Mouse (Mus musculus): ENCODE measurements around the gene Hgfac. TPM values are rescaled to one million over a fixed set of nuclear protein-coding genes. Genes with fewer than 3 reads are reported as not detected.

The Hgfac gene
- total RNA-seq, 2 experiments from 2014 or later: 1.1 TPM

DNA sequence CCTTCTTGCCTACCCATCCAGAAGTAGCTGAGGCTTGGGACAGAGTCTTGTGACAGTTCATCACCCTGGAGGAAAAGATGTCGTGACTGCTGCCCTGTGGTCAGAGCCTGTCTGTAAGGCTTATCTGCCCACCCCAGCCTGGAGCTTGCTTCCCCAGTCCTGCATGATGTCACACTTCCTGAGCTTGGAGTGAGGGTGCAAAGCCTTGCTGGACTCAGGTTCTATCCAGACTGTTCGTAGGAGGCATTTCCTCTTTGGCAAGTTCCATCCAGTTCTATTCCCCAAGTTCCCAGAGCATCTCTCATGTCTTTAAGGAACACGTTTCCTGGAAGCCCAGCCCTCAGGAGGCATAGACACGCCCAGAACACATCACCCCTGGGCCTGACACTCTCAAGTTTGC lies 5.5 kb upstream of the Hgfac start:
- intact Hi-C loops (cut with DNase I): no loop called here
- DNase-seq: peak; percentile 52 to 55

DNA sequence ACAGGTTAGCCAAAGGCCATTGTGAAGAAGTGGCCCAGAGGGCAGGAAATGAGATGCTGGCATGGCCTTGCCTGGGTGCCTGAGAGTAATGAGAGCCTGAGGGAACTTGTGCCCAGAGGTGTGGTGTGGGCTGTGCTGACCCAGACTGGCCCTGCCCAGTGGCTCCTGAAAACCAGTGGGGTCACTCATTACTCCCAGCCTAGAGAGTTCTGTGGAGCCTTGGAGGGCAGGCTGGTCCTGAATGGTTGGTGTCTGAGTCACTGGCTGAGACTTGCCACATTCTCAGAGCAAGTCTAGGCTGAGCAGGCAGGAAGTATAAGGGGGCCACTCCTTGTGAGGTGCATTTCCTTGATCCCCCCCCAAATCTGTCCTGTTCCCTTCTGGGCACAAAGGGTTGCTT lies 3.9 kb upstream of the Hgfac start:
- intact Hi-C loops (cut with DNase I): no loop called here
- no peak for DNase-seq

DNA sequence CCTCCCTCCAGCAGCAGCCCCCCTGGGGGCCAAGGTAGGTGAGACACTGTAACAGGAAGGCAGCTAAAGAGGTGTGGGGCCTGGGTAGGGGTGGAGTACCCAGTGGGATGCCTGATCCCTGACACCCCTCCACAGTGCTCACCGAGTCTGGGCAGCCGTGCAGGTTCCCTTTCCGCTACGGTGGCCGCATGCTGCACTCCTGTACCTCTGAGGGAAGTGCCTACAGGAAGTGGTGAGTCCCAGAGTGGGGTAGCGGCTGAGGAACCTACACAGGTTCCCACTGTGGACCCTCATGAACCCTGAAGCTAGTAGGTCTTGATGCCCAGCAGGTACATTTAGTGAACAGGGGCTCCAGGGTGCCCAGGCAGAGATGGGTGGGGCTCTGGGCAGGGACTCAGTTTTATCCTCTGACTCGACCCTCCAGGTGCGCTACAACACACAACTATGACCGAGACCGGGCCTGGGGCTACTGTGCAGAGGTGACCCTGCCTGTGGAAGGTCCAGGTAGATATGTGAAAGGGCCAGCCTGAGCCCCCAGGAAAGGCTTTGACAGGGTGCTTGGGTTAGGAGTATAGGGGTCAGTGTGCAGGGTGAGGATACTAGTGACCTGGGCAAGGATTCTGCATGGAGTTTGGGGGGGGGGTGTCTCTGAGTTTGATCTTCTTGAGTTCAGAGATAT lies 1.3 kb downstream of the Hgfac start:
- no peak for DNase-seq
- intact Hi-C loops (cut with DNase I): loop anchor here (1.0 to 5.0 kb wide), 3 partner anchors 56 to 380 kb away; partner anchors contain the start of genes Grk4 and Nop14

DNA sequence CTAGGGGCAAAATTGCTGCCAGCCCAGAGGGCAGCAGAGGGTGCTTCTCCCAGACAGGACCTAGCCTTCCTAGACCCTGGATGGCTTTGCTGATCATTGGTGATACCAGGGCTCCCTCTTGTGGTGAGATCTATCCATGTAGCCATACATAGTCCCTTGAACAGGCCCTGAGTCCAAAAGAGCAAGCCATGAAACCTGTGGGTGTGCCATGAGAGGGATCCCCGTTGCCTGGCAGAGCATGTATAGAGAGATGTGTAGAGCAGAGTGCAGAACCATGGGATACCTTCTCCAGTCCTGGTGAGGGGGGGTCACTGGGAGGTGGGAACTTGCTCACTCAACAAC lies 1.8 kb downstream of the Hgfac start:
- peak; percentile 87 to 92 for DNase-seq
- intact Hi-C loops (cut with DNase I): loop anchor here (1.0 to 5.0 kb wide), 2 partner anchors 57 to 381 kb away; partner anchors contain the start of genes Grk4 and Nop14

DNA sequence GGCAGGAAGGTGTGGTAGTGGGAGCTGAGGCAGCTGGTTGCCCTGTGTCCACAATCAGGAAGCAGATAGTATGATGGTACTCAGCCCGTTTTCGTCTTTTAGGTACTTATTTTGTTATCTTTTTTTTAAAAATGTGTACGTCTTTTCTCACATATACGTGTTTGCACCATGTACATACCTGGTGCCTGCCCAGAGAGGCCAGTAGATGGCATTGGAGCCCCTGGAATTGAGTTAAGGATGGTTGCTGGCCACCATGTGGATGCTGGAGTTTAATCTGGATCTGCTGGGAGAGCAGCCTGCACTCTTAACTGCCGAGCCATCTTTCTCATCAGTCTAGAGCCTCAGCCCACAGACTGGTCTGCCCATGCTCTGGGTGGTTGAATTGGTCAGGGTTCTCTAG lies 9.2 kb downstream of the Hgfac start:
- no peak for DNase-seq
- intact Hi-C loops (cut with DNase I): loop anchor here (5.0 kb wide), 2 partner anchors 37 to 297 kb away; no protein-coding TSS in a partner anchor

DNA sequence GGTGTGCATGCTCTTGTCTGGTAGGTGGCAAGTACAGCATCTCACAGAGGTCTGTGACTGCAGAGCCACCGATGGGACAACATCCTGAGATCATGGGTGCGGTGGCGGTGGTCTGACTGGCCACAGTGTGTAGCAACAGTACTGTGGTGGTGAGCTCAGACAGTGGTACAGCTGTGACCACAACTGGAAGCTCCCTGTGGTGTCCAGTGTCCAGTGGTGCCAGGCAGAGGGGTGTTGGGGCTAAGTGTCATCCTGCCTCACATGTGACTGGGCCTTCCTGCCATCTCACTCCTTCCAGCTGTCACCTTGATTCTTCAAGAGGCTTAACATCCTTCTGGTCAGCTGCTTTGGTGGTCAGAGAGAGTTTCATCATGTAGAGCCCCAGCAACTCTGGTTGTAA lies 13.3 kb downstream of the Hgfac start:
- intact Hi-C loops (cut with DNase I): loop anchor here (5.0 kb wide), 2 partner anchors 33 to 293 kb away; no protein-coding TSS in a partner anchor
- no peak for DNase-seq

DNA sequence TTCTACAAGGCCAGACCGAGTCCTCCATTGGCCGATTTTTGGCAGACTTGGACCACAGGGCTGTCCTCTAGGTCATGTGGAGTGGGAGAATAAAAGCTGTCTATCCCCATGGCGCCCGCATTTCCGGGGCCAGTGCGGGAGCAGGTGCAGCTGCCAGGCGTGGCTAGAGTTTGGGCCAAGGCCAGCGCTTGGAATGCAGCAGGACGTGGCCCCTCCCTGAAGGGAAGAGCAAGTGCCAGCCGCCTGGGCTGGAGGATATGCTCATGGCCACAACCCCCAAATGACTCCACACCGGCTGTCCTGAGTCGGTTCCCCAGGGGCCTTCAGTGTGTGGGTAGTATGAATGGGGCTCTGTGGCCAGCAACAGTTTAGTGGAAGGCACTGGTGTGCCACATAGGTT lies 13.8 kb downstream of the Hgfac start:
- peak; percentile 71 to 74 for DNase-seq
- intact Hi-C loops (cut with DNase I): no loop called here

DNA sequence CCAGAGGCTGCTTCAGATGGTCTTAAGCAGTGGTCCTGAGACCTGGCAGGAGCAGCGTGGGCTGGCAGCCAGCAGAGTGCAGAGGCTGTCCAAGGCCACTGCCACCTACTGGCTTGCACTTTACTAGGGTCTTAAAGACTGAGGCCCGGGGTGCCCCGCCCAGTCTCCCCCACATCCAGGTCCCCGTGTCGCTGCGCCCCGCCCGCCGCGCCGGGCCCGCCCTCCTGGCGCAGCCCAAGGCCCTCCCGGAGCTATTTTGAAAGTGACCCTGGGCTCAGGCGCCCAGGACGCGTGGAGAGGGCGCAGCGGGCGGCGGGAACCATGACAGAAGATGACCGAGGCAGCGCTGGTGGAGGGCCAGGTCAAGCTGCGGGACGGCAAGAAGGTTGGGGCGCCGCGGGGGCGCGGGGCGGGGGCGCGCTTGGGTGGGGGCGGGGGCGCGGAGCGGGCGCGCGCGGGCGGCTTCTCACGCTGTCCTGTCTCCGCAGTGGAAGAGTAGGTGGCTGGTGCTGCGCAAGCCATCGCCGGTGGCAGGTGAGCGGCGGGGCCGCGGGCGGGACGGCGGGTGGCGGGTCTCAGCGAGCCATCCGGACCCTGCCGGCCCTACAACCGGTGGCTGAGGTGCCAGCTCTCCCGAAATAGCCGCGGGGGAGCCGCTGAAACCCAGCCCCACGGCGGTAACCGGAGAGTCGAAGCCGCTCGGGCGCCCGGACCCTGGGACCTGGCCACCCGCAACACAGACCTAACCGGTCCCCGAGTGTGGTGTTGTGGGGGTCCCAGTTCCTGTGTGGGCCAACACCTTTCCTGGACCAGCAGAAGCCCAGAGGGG lies 15.5 kb downstream of the Hgfac start, which contains the start of gene Dok7:
TSS of gene Dok7 (plus strand) at position 163 of the 829 bp plus-strand sequence.
- DNase-seq: peak; percentile 75 to 83
- intact Hi-C loops (cut with DNase I): no loop called here

DNA sequence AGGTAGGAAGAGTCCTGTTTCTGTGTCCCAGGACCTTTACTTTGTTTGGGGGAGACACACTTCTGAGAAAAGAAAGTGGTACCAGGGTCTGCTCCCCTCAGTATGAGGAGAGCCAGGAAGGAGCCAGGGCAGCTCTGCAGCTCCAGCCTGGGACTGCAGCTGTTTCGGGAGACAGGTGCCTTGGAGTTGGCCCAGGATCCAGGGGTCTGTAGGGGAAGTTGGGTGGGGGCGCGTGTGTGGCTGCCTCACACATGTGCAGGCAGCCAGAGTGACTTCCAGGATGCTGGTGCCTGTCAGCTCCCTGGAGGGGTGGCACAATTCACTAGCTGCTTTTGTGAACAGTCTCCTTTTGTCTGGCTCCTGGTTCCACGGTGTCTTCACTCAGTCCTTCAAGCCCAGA lies 16.3 kb downstream of the Hgfac start:
- no peak for DNase-seq
- intact Hi-C loops (cut with DNase I): no loop called here

DNA sequence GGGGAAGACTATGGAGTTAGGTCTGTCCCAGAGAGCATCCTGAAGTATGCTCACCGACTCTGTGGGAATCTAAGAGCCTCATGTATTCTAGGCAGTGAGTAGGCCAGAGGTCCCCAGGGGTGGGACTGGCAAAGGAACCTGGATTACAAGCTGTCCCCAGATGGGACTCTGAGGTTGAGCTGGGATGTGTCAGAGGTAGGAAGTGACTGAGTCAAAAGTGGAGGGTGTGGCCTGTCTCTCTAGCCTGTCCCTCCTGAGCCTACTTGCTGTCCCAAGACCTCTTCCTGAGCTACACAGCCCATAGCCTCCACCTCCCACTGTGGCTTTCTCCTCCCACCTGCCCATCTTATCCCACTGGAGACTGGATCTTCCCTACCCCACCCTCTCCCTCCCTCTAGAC lies 16.9 kb downstream of the Hgfac start:
- intact Hi-C loops (cut with DNase I): no loop called here

DNA sequence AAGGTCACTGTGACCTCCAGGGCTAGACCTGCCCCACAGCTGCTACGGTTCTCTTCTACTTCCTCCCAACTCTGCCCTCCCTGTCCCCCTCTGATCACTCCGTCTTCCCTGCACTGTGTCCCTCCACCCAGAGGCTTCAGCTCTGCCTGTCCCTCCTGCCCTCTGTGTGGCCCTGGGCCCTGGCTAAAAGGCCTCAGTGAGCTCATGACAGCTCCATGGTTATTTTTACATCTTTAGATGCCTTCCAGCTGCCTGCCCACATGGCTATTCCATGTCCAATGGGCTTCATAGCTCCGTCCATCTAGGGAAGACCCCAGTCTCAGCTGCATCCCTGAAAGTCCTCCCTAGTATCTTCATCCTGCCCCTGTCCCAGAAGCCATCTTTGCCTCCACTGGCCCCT lies 18.8 kb downstream of the Hgfac start:
- intact Hi-C loops (cut with DNase I): no loop called here
- DNase-seq: peak; percentile 58 to 60

More for the DNA sequence above, 16.9 kb downstream of the Hgfac start:
- DNase-seq: peak in 1 of 2 experiments; percentile 35

DNA sequence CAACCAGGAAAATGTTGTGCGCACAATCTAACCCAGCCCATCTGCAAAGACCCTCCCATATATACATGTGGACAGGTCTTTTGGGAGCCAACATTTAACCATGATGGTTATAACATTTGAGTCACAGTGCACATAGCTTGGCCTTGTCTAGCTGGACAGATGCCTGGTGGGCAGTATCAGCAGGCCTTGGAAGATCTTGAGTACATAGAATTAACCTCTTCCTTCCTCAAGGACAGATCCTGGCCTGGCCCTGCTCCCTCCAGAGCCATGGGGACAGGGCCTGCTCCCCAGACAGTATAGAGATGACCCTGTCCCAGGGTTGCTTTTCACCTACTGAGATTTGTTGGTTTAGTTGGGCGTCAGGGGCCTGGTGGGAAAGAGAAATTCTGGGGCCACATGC lies 28.5 kb downstream of the Hgfac start:
- intact Hi-C loops (cut with DNase I): no loop called here
- DNase-seq: no peak

DNA sequence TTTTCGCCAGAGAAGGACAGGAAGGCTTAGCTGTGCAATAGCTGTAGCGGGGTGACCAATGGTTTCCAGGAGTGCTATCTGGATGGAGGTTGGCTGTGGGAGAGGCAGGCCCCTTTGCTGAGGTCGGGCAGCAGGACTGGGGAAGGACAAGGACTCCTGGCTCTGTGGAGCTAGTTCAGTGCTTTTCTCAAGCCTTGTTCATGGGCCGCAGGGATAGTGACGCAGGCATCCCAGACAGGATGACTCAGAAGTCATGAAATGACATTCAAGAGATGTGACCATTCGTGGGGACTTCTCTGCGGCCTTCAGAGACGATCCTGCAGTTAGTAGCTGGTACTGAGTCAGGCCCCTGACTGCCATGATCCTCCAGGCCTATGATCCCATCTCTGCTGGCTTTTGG lies 29.0 kb downstream of the Hgfac start:
- DNase-seq: no peak
- intact Hi-C loops (cut with DNase I): no loop called here

DNA sequence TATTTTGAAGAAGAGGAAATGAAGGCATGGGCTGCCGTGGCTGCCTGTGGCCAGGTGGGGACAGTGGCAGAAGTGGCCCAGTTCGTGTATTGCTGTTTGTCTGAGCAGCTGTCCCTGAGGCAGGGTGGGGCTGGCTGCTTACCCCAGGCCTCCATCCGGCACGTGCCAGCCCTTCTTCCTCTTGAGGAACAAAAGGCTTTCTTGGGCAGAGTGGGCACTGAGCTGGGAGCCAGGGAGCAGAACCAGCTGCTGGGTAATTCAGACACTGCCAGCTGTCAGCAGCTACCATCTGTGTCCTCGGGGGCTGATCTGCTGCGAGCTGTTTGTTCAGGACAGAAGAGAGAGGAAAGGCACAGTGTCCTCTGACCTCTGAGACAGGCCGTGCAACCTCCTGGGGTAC lies 29.6 kb downstream of the Hgfac start:
- no peak for DNase-seq
- intact Hi-C loops (cut with DNase I): no loop called here

DNA sequence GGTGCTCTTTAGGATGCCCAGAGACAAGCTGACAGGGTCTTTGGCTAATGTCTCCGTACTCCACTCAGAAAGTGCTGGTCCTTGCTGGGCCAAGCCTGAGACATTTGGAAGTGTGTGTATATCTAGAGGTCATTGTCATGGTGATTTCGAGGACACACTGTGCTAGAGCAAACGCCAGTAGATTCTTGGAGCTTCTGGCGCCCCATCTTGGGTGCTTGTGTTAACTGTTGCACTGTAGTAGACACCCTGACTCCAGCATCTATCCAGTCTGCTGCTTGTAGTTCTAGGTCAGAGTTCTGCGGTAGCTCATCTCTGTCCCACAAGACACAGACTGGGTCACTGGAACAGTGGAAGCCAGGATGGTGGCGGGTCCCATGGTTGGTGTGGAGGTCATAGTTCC lies 30.5 kb downstream of the Hgfac start:
- no peak for DNase-seq
- intact Hi-C loops (cut with DNase I): no loop called here

DNA sequence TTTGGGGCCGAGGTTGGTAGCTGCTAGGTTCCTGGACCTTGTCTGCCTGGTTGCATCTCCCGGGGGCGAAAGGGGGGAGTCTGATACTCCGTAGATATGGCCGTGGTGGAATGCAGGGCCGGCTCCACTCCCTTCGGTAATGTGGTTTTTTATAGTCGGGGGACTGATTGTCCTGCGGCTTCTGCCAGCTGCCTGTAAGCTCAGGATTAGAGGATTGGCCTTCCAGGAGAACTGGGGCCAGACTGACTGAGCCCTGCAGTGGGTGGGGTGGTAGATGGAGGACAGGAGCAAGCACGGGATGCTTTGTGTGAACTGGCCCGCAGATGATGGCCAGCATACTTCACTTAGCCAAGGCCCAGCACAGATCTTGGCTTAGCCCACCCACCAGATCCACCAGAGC lies 31.9 kb downstream of the Hgfac start:
- DNase-seq: peak; percentile 33 to 44
- intact Hi-C loops (cut with DNase I): no loop called here

DNA sequence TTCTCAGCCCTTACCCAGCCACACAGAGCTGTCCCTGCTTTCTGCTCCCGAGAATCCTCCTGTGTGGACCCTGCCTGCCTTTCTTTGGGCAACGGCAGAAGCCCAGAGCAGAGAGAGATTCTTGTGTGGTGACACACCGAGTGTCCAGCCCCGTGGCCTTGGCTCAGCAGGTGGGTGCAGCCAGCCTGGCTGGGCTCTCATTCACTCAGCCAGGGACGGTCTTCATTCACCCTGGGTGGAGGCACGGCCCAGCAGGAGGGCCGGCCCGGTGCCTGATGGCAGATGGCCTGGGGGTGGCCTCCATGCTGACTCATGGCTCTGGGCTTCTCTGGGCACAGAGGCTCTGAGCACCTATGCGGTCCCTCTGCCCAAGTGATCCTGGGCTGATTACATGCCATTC lies 32.7 kb downstream of the Hgfac start:
- intact Hi-C loops (cut with DNase I): no loop called here
- peak; percentile 60 to 72 for DNase-seq

DNA sequence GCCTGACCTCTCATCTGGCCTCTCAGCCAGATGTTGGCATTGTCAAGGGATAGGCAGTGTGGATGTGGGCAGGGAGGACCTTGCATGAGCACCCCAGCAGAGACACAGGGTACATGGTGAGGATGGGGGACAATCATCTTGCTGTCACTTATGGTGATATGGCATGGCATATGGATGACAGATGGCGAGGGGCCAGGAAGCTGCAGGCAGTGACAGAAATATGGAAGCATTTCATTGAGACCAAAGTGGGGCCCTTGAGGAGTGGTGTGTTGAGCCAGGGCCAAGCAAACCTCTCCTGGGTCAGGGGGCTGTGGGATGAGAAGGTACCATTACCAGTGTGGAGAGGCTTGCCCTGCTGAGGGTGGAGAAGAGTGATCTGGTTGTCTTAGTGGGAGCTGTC lies 35.1 kb downstream of the Hgfac start:
- DNase-seq: no peak
- intact Hi-C loops (cut with DNase I): no loop called here

DNA sequence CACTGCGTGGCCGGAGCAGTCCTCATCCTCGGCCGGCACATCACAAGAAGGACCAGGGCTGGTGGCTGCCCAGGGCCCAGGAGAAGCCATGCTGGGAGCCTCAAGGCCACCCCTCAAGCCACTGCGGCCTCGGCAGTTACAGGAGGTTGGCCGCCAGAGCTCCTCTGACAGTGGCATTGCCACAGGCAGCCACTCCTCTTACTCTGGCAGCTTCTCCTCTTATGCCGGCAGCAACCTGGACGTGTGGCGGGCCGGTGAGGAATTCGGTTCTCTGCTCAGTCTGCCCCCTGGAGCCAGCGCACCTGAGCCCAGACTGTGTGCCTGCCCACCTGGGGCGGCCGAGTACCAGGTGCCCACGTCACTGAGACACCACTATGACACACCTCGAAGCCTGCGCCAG lies 37.8 kb downstream of the Hgfac start:
- intact Hi-C loops (cut with DNase I): no loop called here
- DNase-seq: no peak

DNA sequence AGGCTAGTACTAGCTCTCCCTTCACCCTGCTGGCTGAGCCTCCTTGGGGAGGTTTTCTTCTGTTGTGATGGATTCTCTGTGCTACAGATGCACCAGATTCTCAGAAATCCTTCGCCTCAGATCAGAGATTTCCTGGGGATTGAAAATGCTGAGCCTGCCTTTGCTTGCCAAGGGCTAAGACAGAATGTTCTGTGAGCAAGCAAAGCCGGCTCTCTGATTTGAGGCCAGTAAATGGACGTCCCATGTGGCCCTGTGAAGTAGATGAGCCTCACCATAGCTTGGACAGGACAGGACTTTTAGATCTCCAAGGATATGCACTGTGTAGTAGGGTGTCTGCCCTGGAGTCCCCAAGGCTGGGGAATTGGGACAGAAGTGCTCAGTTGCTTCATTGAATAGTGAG lies 43.6 kb downstream of the Hgfac start:
- intact Hi-C loops (cut with DNase I): loop anchor here (5.0 kb wide), 1 partner anchor 33 kb away; no protein-coding TSS in a partner anchor
- DNase-seq: no peak

DNA sequence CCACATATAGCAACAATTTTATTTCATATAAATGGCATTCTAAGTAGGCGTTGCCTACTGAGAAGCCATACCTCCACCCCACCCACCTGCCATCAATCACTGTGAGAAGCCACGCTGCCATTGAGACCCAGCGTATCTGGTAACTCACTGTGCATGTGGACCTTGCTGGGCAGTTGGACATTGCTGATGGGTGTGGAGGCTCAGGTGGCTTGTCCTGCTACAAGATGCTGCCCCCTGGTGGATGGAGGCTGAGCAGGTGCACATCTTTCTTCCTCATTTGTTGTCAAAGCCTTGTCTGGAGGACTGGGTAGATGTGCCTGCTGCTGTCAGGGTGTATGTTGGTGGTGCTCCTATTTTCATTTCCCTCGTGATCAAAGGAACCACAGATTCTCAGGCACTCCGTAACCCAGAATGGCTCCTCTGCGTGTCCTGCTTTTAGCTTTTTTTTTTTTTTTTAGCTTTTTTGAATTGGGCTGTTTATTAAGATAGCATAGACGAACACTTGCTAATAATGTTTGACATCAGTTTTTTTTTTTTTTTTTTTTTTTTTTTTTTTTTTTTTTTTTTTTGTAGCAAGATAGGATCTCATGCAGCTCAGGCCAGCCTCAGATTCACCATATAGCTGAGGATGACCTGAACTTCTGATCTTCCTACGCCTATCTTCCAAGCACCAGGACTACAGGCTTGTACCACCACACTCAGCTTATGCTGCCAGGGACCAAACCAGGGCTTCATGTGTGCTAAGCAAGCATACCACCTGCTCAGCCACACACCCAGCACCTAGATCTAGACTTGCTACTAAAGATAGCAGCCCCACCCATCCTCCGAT lies 47.7 kb downstream of the Hgfac start:
- intact Hi-C loops (cut with DNase I): loop anchor here (5.0 kb wide), 1 partner anchor 37 kb away; no protein-coding TSS in a partner anchor
- peak; percentile 66 to 79 for DNase-seq

Measured in heart, postnatal 10 days (tissue).